Mouse (Mus musculus): ENCODE data around the gene Mta3. TPM values are rescaled to one million over a fixed set of nuclear protein-coding genes. Genes with fewer than 3 reads are reported as not detected.
"Not testable (repeated sequence)": the region's sequence is repeated elsewhere in the genome, so short reads cannot be mapped to it uniquely, and the experiment has no call there.

Gene Mta3
- polyA plus RNA-seq, 1 experiment from 2014 or later = 34.3 TPM

- H3K27me3 ChIP-seq (ENCODE audit: control insufficient read depth, insufficient read depth, low read length) = no peaks in the 10 kb centered on the region
- 1% methylated on average over 19 of the region's 19 CpGs for WGBS
- ATAC-seq (ENCODE audit: low FRiP score) (peak; percentile 67), DNase-seq (ENCODE audit: low spot score) (no peak)
- peak overlapping the region; percentile 90 for H3K4me3 ChIP-seq (replicated peaks; ENCODE audit: low read length)
- H3K9ac ChIP-seq = peak overlapping the region; percentile 87
- H3K9me3 ChIP-seq (ENCODE audit: control insufficient read depth, low read length) = no peaks in the 10 kb centered on the region
- H3K36me3 ChIP-seq (replicated peaks; ENCODE audit: control insufficient read depth, insufficient read depth) = peaks cover 4% of the 10 kb centered on the region; the same call in 1 of the 2 replicates
- H3K27ac ChIP-seq = peak overlapping the region; percentile 90
- peak overlapping the region; percentile 93 for H3K4me2 ChIP-seq (replicated peaks)
- H3K4me1 ChIP-seq (replicated peaks; ENCODE audit: control insufficient read depth, insufficient read depth, low read length) = peaks cover 15% of the 10 kb centered on the region
Measured at GRCm38 (mm10) chr17:83706594-83707126, 697 bp downstream of the Mta3 start.

- H3K4me2 ChIP-seq (replicated peaks) = peak overlapping the region; percentile 93
- H3K27me3 ChIP-seq (ENCODE audit: control insufficient read depth, insufficient read depth, low read length) = no peaks in the 10 kb centered on the region
- 90% methylated on average over 4 of the region's 4 CpGs for whole genome bisulfite sequencing
- DNase-seq (ENCODE audit: low spot score) = no peak
- H3K9ac ChIP-seq = no peak overlapping the region
- no peaks in the 10 kb centered on the region for H3K9me3 ChIP-seq (ENCODE audit: control insufficient read depth, low read length)
- H3K36me3 ChIP-seq (replicated peaks; ENCODE audit: control insufficient read depth, insufficient read depth) = peaks cover 4% of the 10 kb centered on the region; the same call in 1 of the 2 replicates
- peak overlapping the region; percentile 90 for H3K4me3 ChIP-seq (replicated peaks; ENCODE audit: low read length)
- H3K27ac ChIP-seq = 0 out of 2 replicates have a peak overlapping the region, but pooled peaks have one; percentile 90
- peaks cover 15% of the 10 kb centered on the region for H3K4me1 ChIP-seq (replicated peaks; ENCODE audit: control insufficient read depth, insufficient read depth, low read length)
- no peak for ATAC-seq (ENCODE audit: low FRiP score)
Measured at GRCm38 (mm10) chr17:83707372-83707771, 1.4 kb downstream of the Mta3 start.

DNA sequence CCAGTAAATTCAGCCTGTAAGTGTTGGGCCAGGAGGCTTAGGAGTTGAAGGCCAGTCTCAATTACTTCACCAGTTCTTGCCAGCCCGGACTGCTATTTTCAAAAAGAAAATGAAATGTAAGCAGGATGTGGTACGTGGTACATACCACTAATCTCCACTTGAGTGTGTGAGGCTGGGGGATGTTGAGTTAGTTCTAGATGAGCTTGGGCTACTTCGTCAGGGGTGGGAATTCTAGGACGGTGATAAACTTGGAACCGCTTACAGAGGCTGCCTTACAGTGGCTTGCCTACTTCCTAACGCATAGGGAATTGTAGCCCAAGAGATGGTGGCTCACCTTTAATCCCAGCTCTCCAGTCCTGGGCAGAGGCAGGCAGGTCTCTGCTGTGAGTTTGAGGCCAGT lies 1.9 kb downstream of the Mta3 start:
- ATAC-seq (ENCODE audit: low FRiP score) (no peak), DNase-seq (ENCODE audit: low spot score) (no peak)
- Histone ChIP-seq H3K9me3 (ENCODE audit: control insufficient read depth, low read length) (no peaks in the 10 kb centered on the region), H3K4me2 (replicated peaks) (no peak overlapping the region), H3K9ac (no peak overlapping the region), H3K4me1 (replicated peaks; ENCODE audit: control insufficient read depth, insufficient read depth, low read length) (peaks cover 15% of the 10 kb centered on the region), H3K4me3 (replicated peaks; ENCODE audit: low read length) (no peak overlapping the region), H3K27me3 (ENCODE audit: control insufficient read depth, insufficient read depth, low read length) (no peaks in the 10 kb centered on the region), H3K27ac (no peak overlapping the region), H3K36me3 (replicated peaks; ENCODE audit: control insufficient read depth, insufficient read depth) (peaks cover 6% of the 10 kb centered on the region; the same call in 1 of the 2 replicates)
- WGBS = 92% methylated on average over 6 of the region's 6 CpGs

DNA sequence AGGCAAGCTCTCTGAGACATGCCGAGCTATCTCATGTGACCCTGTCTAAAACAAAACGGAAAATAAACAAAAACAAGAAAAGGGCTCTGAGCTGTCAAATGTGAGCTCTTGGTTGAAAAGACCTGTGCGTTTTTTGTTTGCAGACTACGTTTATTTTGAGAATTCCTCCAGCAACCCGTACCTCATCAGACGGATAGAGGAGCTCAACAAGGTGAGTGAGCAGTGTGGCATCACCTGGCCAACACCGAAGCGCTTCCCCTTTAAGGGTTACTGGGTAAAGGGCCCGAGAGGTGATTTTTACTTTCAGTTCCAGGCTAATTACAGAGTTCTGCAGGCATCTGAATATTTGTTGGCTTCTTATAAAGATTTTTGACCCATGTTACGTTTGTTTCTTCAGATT lies 2.3 kb downstream of the Mta3 start:
- Histone ChIP-seq H3K4me2 (replicated peaks) (no peak overlapping the region), H3K9ac (no peak overlapping the region), H3K27ac (no peak overlapping the region), H3K4me3 (replicated peaks; ENCODE audit: low read length) (no peak overlapping the region), H3K27me3 (ENCODE audit: control insufficient read depth, insufficient read depth, low read length) (no peaks in the 10 kb centered on the region), H3K4me1 (replicated peaks; ENCODE audit: control insufficient read depth, insufficient read depth, low read length) (peaks cover 15% of the 10 kb centered on the region), H3K36me3 (replicated peaks; ENCODE audit: control insufficient read depth, insufficient read depth) (peaks cover 8% of the 10 kb centered on the region; the same call in 1 of the 2 replicates), H3K9me3 (ENCODE audit: control insufficient read depth, low read length) (no peaks in the 10 kb centered on the region)
- ATAC-seq (ENCODE audit: low FRiP score) (no peak), DNase-seq (ENCODE audit: low spot score) (no peak)
- WGBS = 88% methylated on average over 10 of the region's 10 CpGs

DNA sequence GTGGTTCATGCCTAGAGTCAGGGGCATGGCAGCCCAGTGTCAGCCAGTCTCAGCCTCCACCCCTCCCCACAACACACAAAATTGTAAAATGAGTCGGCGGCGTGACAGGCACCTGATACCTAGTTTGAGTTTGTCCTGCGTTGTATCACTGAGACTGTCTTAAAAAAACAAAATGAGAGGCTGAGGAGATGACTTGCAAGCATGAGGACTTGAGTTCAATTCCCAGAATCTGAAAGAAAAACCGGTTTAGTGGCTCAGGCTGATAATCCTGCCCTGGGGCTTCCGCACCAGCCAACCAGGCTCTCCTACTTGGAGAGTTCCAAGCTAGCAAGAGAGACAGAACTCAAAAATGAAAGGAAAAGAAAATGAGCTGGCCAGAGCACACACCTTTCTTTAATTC lies 2.9 kb downstream of the Mta3 start:
- ATAC-seq (ENCODE audit: low FRiP score) (no peak), DNase-seq (ENCODE audit: low spot score) (no peak)
- H3K9ac ChIP-seq = no peak overlapping the region; the same call in 1 of the 2 replicates
- no peak overlapping the region for H3K27ac ChIP-seq
- no peaks in the 10 kb centered on the region for H3K27me3 ChIP-seq (ENCODE audit: control insufficient read depth, insufficient read depth, low read length)
- peaks cover 15% of the 10 kb centered on the region for H3K4me1 ChIP-seq (replicated peaks; ENCODE audit: control insufficient read depth, insufficient read depth, low read length)
- H3K9me3 ChIP-seq (ENCODE audit: control insufficient read depth, low read length) = no peaks in the 10 kb centered on the region
- H3K36me3 ChIP-seq (replicated peaks; ENCODE audit: control insufficient read depth, insufficient read depth) = peaks cover 8% of the 10 kb centered on the region; the same call in 1 of the 2 replicates
- WGBS = 96% methylated on average over 6 of the region's 6 CpGs
- no peak overlapping the region for H3K4me3 ChIP-seq (replicated peaks; ENCODE audit: low read length)
- no peak overlapping the region for H3K4me2 ChIP-seq (replicated peaks)

GRCm38 (mm10) chr17:83709517-83709916 lies 3.6 kb downstream of the Mta3 start:
- WGBS = 93% methylated on average over 3 of the region's 3 CpGs
- H3K4me1 ChIP-seq (replicated peaks; ENCODE audit: control insufficient read depth, insufficient read depth, low read length) = peaks cover 15% of the 10 kb centered on the region
- H3K4me3 ChIP-seq (replicated peaks; ENCODE audit: low read length); H3K27me3 ChIP-seq (ENCODE audit: control insufficient read depth, insufficient read depth, low read length); DNase-seq (ENCODE audit: low spot score); H3K9me3 ChIP-seq (ENCODE audit: control insufficient read depth, low read length); H3K27ac ChIP-seq; H3K4me2 ChIP-seq (replicated peaks); H3K9ac ChIP-seq; ATAC-seq (ENCODE audit: low FRiP score); H3K36me3 ChIP-seq (replicated peaks; ENCODE audit: control insufficient read depth, insufficient read depth): not testable (repeated sequence)

DNA sequence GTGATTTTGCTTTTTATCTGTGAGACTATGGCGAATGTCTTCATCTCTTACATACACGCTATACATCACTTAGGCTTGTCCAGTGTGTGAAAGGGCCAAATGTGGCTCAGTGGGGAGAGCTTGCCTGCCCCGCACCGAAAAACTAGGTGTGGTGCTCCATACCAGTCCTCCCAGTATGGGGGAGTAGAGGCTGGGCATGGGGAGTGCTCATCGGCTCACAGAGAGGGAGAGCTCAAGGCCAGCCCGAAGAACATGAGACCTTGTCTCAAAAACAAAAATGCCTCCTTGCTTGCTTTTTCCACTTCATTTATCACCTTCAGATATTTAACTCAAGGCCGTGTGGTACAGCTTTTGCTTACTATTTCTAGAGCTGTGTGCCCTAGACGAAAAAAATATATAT lies 4.7 kb downstream of the Mta3 start:
- 94% methylated on average over 8 of the region's 8 CpGs for WGBS
- Histone ChIP-seq H3K27me3 (ENCODE audit: control insufficient read depth, insufficient read depth, low read length) (no peaks in the 10 kb centered on the region), H3K4me1 (replicated peaks; ENCODE audit: control insufficient read depth, insufficient read depth, low read length) (peaks cover 11% of the 10 kb centered on the region), H3K27ac (no peak overlapping the region), H3K9ac (no peak overlapping the region), H3K4me3 (replicated peaks; ENCODE audit: low read length) (no peak overlapping the region), H3K36me3 (replicated peaks; ENCODE audit: control insufficient read depth, insufficient read depth) (peaks cover 17% of the 10 kb centered on the region), H3K9me3 (ENCODE audit: control insufficient read depth, low read length) (no peaks in the 10 kb centered on the region), H3K4me2 (replicated peaks) (no peak overlapping the region)
- ATAC-seq (ENCODE audit: low FRiP score) (no peak), DNase-seq (ENCODE audit: low spot score) (no peak)

DNA sequence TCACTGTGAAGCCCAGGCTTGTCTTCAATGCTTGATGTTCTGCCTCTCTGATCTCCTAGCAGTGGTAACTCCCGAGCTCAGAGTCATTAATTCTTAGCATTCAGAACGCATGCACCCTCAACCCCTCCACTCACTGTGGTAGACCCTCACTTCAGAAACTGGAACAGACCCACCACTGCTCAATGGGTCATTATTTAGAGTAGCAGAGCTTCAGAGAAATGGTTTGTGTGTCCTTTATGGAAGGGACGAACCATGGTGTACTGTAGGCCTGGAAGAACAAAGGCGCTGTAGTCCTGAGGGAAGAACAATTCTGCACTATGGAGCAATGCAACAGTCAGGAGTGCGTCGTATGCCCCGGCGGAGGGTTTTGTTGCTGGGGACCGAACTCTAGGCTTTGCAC lies 6.4 kb downstream of the Mta3 start:
- no peaks in the 10 kb centered on the region for H3K27me3 ChIP-seq (ENCODE audit: control insufficient read depth, insufficient read depth, low read length)
- H3K9ac ChIP-seq = no peak overlapping the region
- DNase-seq (ENCODE audit: low spot score) = no peak
- H3K4me3 ChIP-seq (replicated peaks; ENCODE audit: low read length) = no peak overlapping the region
- no peak for ATAC-seq (ENCODE audit: low FRiP score)
- H3K9me3 ChIP-seq (ENCODE audit: control insufficient read depth, low read length) = no peaks in the 10 kb centered on the region
- H3K36me3 ChIP-seq (replicated peaks; ENCODE audit: control insufficient read depth, insufficient read depth) = peaks cover 32% of the 10 kb centered on the region
- H3K27ac ChIP-seq = no peak overlapping the region
- H3K4me2 ChIP-seq (replicated peaks) = no peak overlapping the region
- WGBS = 90% methylated on average over 9 of the region's 9 CpGs
- H3K4me1 ChIP-seq (replicated peaks; ENCODE audit: control insufficient read depth, insufficient read depth, low read length) = peaks cover 3% of the 10 kb centered on the region; the same call in 1 of the 2 replicates

- Histone ChIP-seq H3K4me1 (replicated peaks; ENCODE audit: control insufficient read depth, insufficient read depth, low read length) (no peaks in the 10 kb centered on the region), H3K4me2 (replicated peaks) (no peak overlapping the region), H3K27me3 (ENCODE audit: control insufficient read depth, insufficient read depth, low read length) (no peaks in the 10 kb centered on the region), H3K9ac (no peak overlapping the region), H3K36me3 (replicated peaks; ENCODE audit: control insufficient read depth, insufficient read depth) (peaks cover 25% of the 10 kb centered on the region), H3K4me3 (replicated peaks; ENCODE audit: low read length) (no peak overlapping the region), H3K9me3 (ENCODE audit: control insufficient read depth, low read length) (no peaks in the 10 kb centered on the region), H3K27ac (no peak overlapping the region)
- WGBS = 82% methylated on average over 12 of the region's 12 CpGs
- DNase-seq (ENCODE audit: low spot score) (no peak), ATAC-seq (ENCODE audit: low FRiP score) (no peak)
Measured at GRCm38 (mm10) chr17:83720449-83720848, 14.5 kb downstream of the Mta3 start.

DNA sequence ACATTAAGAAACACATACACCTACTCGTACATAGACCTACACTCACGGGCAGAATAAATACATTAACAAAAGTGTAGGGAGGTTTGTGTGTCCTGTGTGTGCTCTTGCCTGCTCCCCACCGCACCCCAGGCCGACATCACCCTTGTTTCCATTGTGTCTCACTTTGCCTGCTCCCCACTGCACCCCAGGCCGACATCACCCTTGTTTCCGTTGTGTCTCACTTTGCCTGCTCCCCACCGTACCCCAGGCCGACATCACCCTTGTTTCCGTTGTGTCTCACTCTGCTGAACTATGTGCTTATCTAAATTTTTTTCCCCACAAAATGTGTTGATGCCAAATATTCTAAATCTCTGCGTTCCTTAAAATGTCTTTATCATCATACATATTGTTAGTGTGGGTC lies 15.2 kb downstream of the Mta3 start:
- Histone ChIP-seq H3K4me2 (replicated peaks) (no peak overlapping the region), H3K9ac (no peak overlapping the region), H3K4me1 (replicated peaks; ENCODE audit: control insufficient read depth, insufficient read depth, low read length) (no peaks in the 10 kb centered on the region), H3K27me3 (ENCODE audit: control insufficient read depth, insufficient read depth, low read length) (no peaks in the 10 kb centered on the region), H3K4me3 (replicated peaks; ENCODE audit: low read length) (no peak overlapping the region), H3K36me3 (replicated peaks; ENCODE audit: control insufficient read depth, insufficient read depth) (peaks cover 20% of the 10 kb centered on the region), H3K27ac (no peak overlapping the region), H3K9me3 (ENCODE audit: control insufficient read depth, low read length) (no peaks in the 10 kb centered on the region)
- WGBS = 92% methylated on average over 10 of the region's 10 CpGs
- DNase-seq (ENCODE audit: low spot score) (no peak), ATAC-seq (ENCODE audit: low FRiP score) (no peak)

Measured in hindbrain, embryonic 14.5 days (tissue).